Mouse (Mus musculus) thymus, adult 2 months (tissue): ENCODE results near the gene Ccdc34.

ENCODE experiments used
- CTCF ChIP-seq: fragments of 200-500 bp; IDR thresholded peaks from 2 replicates; pipeline ENCODE4 v1.5.1; 2012; ENCODE audit warnings: mild to moderate bottlenecking, control low read depth, low read length, moderate library complexity, borderline replicate concordance; ENCODE audit not compliant: control insufficient read depth, poor library complexity, insufficient read depth; ENCODE audit errors: extremely low read depth
- POLR2A ChIP-seq: fragments of 200-500 bp; IDR thresholded peaks from 2 replicates; pipeline ENCODE4 v1.6.1; 2012; ENCODE audit warnings: mild to moderate bottlenecking, low read length, control low read depth, moderate library complexity; ENCODE audit not compliant: control insufficient read depth, poor library complexity, insufficient read depth; ENCODE audit errors: extremely low read depth

- TF ChIP-seq POLR2A (no peak), CTCF (no peak)
Observed at GRCm38 (mm10) chr2:110177406-110177805, 159.8 kb downstream of the Ccdc34 start.
